Mouse (Mus musculus): ENCODE results near the gene Rnf133.

GRCm38 (mm10) chr6:23678172-23678571, 28.1 kb upstream of the Rnf133 start:
- no peak for TF ChIP-seq CTCF (IDR thresholded peaks at IDR 0.05; ENCODE audit: insufficient read depth, low read depth, low read length)
- no peak for TF ChIP-seq POLR2A (IDR thresholded peaks at IDR 0.05; ENCODE audit: insufficient read depth, low read depth, low read length)
